Mouse (Mus musculus) left cerebral cortex, postnatal 10 days (tissue): Measurements from ENCODE around the gene Gpr182. TPM values are rescaled to one million over a fixed set of nuclear protein-coding genes. Genes with fewer than 3 reads are reported as not detected.

Source experiments
- DNase-seq, 2 experiments: peaks; one replicate each; pipeline ENCODE4 v3.0.0; 2021 to 2022; ENCODE audit warnings: low spot score in 2 of 2, mixed read lengths in 1 of 2; ENCODE audit errors: extremely low spot score in 1 of 2
- intact Hi-C: fragments of 180-260 bp; cut with DNase I; formaldehyde crosslinking; loops from one replicate; pipeline ENCODE4 v1.15.1; 2025
- total RNA-seq, 2 experiments: library from RNA; stranded (reverse); gene quantifications; 2 replicates each; pipeline ENCODE4 v1.2.3; 2021

The Gpr182 gene
- total RNA-seq, 2 experiments from 2014 or later = 1.3 to 1.6 TPM

DNA sequence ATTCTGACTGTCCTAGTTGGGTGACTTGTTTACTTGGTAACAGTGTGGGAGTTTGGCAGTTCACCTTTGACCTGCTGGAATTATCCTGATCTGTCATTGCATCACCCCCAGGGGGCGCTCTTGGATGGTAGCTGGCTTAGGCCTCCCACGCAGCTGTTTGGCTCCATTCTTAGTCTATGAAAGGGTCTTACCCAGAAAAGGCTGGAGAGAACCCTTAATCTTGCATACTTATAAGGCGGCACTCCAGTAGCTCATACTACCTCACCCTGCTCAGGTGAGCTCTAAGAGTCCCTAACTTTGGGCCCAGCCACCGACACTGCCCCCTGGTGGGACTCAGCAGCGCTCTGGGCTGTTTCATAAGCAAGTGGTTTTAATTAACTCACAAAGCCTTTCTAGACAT is 6.9 kb downstream of the Gpr182 start:
- DNase-seq = peak in 1 of 2 experiments; percentile 69
- intact Hi-C loops = loop anchor here (5.0 kb wide), 1 partner anchor 193 kb away; no protein-coding TSS in a partner anchor

DNA sequence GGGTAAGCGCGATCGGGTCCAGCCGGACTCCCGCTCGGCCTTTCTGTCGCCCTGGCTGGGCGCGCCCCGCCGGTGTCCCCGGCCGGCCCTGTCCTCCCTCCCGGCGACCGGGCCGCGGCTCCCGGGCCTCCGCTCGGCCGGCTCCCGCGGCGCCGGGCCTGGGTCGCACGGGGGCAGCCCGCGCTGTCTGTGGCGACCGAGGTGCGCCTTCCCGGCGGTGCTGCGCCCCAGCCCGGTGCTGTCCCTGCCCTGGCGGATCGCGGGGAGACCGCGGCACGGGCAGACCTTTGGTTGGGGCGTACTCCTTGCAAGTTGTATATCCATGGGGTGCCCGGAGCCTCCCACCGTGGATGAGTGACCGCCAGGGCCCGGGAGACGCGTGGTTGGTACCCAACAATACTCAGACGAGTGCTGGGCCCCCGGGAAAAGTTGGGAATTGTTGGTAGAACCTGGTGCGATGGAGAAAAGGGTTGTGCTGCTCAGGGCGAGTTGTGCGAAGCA is 11.8 kb downstream of the Gpr182 start:
- intact Hi-C loops = loop anchor here (5.0 to 10.0 kb wide), 2 partner anchors 268 to 445 kb away; partner anchors contain the start of genes Hsd17b6 and Rbms2
- peak in 1 of 2 experiments; percentile 45 for DNase-seq

DNA sequence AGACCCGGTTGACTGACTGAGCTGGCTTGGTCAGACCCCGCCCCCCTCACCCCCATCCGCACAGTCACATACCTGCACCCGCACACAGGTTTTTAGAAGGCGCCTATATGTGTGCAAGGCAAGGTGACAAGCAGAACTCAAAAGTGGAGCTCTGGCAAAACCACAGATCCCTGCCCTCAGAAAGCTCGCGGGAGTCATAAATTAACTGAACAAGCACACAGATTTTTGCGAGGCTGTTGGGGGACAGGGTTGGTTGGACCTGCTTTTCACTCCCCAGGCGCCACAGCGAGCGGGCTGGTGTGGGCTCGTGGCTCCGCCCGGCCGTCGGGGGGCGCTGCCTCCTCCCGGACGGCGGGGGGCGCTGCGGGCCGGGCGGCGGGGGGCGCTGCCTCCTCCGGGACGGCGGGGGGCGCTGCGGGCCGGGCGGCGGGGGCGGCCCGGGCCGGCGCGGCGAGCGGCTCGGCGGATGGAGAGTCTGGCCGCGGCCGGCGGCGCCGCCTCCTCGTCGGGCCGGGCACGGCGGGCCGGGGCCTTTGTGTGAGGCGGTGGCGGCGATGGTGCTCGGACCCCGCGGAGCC is 12.4 kb downstream of the Gpr182 start, which contains the start of gene Zbtb39:
TSS of gene Zbtb39 (plus strand) at position 456 of the 578 bp plus-strand sequence.
- intact Hi-C loops = loop anchor here (5.0 to 10.0 kb wide), 2 partner anchors 268 to 446 kb away; partner anchors contain the start of genes Hsd17b6 and Rbms2
- DNase-seq = peak; percentile 36 to 91

DNA sequence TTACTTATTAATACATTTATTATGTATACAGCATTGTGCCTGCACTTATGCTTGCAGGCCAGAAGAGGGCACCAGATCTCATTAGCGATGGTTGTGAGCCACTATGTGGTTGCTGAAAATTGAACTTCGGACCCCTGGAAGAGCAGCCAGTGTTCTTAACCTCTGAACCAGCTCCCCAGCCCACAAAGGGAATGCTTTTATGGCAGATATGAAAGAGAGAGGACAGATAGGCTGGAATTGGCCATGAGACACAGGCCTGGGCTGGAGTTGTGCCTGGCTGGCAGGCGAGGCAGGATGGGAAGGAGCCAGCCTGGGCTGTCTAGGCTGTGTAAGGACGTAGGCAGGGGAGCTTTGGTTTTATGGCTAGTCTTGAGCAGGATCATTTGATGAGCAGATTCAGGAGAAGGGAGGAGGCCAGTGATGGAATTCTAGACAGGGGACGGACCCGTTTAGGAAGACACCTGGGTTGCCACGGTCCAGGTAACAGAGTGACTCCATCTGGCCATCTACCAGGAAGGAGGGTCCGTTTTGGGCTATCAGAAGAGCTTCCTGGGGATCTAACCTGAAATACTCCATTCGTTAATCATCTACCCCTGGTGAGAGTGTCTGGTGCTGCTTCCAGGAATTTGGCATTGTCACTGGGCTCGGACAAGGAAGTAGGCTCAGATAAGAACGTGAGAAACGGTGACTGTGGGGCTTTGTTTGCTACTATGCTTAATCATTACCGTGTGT is 13.2 kb downstream of the Gpr182 start:
- intact Hi-C loops = loop anchor here (5.0 to 10.0 kb wide), 2 partner anchors 269 to 446 kb away; partner anchors contain the start of genes Hsd17b6 and Rbms2
- no peak for DNase-seq

DNA sequence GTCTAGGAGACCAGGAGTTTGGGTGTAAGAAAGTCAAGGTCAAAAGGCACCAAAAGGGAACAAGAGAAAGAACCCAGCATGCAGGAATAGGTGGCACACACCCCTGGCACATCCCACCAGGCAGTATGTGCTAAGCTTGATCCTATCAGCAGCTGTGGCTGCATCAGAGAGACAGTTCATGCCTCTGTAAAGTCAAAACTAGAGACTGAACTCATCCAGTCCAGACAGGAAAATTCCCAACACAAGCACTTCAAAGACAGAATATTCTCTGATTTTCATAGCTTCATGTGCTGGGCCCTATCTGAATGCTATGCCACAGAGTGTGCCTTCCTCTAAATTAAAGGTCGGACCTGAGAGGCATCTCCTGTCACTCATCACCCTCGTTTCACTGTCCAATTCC is 14.0 kb downstream of the Gpr182 start:
- DNase-seq = no peak
- intact Hi-C loops = loop anchor here (5.0 to 10.0 kb wide), 2 partner anchors 270 to 447 kb away; partner anchors contain the start of genes Hsd17b6 and Rbms2

DNA sequence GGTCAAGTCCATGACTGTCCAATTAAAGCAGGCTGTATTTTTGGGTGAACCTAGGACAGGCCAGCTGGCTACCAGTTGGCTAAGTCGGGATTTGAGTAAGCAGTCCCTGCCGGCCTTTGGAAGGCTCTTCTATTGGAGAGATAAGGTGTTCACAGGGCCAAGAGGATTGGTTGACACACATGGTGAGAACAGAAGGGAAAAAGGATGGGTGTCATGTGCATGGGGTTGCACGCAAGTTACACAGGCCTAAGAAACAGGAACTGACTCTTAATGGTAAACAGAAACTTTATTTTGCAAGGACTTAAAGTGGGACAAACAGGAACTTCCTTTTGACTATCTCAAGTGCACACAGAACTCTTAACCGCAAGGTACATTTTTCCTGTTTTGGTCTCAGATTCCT is 14.6 kb downstream of the Gpr182 start:
- no peak for DNase-seq
- intact Hi-C loops = loop anchor here (5.0 to 10.0 kb wide), 2 partner anchors 270 to 448 kb away; partner anchors contain the start of genes Hsd17b6 and Rbms2

DNA sequence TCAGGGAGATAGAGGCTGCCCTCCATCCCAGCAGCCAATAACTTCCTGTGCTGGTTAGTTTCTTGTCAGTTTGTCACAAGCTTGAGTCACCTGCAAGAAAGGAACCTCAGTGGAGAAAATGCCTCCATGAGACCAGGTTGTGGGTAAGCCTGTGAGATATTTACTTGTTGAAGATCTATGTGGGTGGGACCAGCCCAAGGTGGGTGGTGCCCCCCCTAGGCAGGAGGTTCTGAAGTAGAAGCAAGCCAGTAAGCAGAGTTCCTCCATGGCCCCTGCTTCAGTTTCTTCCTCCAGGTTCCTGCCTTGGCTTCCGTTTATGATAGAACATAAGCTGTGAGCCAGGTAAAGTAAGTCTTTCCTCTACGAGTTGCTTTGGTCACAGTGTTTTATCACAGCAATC is 15.3 kb downstream of the Gpr182 start:
- intact Hi-C loops = loop anchor here (5.0 to 10.0 kb wide), 2 partner anchors 271 to 449 kb away; partner anchors contain the start of genes Hsd17b6 and Rbms2

DNA sequence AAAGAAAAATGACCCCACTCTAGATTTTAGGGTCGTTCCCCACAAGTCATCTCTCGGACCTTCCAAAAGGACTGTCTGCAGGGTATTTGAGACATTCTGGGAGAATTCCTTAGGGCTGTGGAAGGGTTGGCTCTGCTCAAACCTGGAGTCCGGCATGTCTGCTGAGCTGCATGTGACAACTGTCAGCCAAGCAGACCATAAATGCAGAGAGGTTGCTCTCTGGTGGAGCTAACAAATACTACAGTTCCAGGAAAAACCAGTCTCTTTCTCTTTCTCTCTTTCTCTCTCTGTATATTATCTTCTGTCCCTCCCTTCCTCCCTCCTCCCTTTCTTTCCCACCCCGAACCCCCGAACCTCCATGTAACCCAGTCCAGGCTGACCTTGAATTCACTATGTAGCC is 17.1 kb downstream of the Gpr182 start:
- intact Hi-C loops = loop anchor here (2.0 to 10.0 kb wide), 3 partner anchors 37 to 450 kb away; partner anchors contain the start of gene Rbms2
- DNase-seq = no peak

More for the DNA sequence above, 15.3 kb downstream of the Gpr182 start:
- no peak for DNase-seq

DNA sequence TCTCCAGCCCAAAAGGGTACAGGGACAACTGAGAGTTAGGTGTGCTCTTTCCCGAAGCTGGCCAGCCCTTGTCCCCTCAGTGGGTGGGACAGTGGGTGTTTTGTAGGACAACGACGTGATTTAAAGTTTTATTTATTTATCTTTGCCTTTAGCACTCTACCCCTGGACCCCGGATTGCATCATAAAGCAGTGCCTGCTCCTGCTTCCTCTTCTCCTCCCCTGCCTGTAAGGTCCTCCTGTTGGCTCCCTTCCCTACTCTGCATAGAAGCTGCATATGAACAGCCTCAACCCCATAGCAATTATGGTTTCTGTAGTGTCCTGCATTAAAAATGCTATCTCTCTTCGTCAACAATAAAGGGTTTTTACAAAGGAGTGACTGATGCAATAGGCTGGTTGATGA is 20.1 kb downstream of the Gpr182 start:
- DNase-seq = no peak
- intact Hi-C loops = loop anchor here (5.0 to 10.0 kb wide), 2 partner anchors 34 to 453 kb away; partner anchors contain the start of gene Rbms2

DNA sequence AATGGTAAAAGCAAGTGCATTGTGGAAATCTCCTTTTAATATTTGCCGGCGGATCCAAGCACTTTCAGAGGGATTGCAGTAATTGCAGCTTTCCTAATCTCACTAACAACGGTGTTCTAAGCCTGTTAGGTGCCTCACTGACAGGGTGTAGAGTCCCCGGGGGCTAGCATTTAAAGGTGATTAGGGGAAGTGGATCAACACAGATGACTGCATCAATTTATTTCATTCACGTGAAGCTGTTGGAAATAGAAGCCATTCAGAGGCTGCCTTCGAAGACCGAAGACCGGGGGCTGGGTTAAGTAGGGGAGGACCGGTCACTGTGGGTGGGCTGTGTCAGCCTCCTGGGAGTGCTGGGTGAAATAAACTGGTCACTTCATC is 20.6 kb downstream of the Gpr182 start:
- no peak for DNase-seq
- intact Hi-C loops = loop anchor here (5.0 to 10.0 kb wide), 2 partner anchors 34 to 454 kb away; partner anchors contain the start of gene Rbms2

DNA sequence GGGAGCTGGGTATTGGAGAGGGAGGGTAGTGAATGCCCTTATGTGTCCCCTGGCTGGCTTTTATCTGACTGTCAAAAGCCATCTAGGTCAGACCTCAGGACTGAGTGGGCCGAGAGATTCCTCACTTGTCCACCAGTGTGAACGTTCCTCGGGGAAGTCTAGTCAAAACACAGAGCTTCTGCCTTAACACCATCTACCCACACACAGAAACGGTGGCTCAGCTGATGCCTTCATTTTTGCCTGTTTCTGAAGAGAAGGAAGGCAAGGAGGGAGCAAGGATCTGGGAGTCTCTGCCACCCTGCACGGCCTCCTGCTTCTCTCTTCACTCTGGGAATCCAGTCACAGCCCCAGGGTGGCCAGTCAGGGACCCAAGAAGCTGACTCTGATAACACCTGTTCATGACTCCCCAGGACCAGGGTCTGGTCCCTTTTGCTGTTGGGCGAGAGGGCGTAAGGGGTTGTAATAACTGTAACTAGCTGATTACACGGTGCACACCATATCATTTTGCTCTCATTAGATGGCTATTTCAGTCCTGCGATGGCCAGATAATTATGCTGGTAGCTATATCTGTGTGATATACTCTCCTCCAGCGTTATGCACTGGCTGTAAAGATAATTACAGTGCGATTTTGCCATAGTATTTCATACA is 21.1 kb downstream of the Gpr182 start:
- intact Hi-C loops = loop anchor here (5.0 to 10.0 kb wide), 2 partner anchors 33 to 454 kb away; partner anchors contain the start of gene Rbms2
- no peak for DNase-seq

DNA sequence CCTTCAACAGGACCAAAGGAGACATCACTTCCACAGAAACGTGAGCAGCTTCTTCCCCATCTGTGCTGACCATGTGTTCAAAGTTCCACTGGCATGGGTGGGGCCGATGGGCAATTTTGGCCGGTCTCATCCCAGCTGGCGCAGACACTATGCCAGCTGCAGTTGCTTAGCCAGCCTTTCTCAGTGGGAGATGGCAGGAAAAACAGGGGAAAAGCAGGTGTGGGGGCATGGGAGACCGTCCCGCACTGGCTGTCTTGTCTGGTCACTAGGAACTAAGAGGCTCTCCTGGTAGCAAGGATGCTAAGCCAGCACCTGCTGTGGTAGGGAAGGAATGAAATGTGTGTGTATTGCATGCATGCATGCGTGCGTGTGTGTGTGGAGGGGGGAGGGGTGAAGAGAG is 23.1 kb downstream of the Gpr182 start:
- intact Hi-C loops = no loop called here
- DNase-seq = no peak

DNA sequence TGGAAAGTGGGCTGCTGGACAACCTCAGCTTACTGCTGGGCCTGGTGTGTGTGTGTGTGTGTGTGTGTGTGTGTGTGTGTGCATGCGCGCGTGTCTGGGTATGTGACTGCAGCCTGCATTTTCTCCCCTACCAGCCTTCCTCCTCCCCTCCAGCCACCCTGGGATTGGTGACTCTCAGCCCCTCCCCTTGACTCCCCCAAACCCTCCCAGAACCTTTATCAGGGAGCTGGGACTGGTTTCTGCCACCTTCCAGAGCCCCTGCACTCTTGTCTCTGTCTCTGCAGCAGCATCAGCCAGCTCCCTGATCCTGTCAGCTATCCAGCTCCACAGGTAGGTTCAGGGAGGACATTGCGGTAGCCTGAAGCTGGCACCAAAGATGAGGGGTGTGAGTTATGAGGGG is 26.4 kb downstream of the Gpr182 start:
- intact Hi-C loops = no loop called here
- DNase-seq = no peak

DNA sequence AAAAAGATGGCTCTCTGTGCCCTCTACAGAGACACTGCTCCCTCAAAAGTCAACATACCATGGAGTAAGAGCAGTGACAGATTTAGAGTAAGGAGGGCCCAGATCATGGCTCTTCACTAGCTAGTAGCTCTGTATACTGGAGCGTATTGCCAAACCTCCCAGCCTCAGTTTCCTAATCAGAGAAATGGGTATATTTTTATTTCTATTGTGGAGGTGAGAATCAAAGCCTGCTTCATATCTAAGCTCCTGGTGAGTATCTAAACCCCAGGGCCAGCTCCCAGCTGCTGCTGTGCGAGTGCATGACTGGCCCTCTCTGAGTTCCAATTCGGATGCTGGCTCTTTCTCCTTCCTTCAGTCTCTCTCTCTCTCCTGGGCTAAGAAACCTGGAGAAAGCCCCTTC is 27.4 kb downstream of the Gpr182 start, which contains the start of gene Tac2:
TSS of gene Tac2 (plus strand) at position 301 of the 400 bp plus-strand sequence.
- no peak for DNase-seq
- intact Hi-C loops = no loop called here

DNA sequence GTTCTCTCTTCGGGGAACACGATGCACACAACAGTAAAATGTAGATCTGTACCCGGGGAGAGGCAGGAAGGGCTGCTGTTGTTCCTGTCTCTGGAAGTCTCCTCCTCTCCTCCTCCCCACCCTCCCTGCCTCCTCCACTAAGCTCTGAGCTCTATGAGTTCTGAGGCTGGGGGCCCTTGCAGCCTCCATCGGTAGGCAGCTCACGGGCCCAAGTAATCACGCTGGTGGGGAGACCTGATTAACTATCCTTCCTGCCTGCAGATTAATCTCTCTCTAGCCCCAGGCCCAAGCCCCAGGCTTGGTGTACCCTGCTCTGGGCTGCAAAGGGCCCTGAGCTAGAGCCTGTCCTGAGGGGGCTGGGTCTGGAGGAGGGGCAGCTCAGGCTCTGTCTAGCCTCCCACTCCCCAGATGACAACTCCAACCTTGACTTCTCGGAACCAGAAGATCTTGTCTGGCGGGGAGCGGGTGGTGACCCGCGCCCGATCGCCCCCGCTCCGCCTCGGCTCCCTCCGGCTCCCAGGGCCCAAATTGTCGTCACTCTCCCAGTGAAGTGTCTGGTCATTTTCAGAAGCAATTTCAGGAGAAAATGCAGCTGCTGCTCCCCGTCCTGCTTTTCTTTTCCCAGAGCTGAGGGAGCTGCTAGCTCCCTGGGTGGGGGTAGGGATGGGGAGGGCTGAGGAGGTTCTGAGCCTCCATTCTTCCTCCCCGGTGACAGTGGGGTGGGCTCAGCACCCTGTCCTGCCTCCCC is 29.7 kb downstream of the Gpr182 start:
- intact Hi-C loops = no loop called here
- no peak for DNase-seq

DNA sequence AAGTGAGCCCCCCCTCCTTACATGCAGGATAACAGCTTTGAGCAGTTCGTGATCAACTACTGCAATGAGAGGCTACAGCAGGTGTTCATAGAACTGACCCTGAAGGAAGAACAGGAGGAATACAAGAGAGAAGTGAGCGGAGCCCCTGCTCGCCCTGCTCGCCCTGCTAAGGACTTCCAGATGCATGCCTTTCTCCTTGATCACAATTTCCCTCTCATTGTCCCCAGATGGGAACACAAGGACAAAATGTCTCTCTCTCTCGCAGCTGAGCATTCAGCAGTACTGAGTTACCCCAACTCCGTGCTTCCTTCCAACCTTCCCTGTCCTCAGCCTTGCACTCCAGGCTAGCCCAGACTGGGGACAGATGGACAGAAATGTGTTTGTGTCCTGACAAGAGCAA is 38.8 kb downstream of the Gpr182 start:
- intact Hi-C loops = no loop called here

DNA sequence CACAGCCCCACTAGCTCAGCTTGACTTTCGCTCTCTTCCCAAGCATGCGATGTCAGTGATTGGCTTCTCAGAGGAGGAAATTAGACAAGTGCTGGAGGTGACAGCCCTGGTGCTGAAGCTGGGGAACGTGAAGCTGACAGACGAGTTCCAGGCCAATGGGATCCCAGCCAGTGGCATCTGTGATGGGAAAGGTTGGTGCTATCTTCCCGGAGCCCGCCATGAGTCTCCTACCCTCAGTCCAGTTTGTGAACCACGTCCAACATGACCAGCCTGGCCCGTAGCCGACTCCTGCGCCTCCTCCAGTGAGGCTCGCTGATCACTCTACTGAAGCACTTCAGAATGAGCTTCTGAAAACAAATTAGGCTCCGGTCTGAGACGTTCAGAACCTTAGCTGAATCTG is 41.2 kb downstream of the Gpr182 start:
- DNase-seq = no peak
- intact Hi-C loops = no loop called here

More for the DNA sequence above, 38.8 kb downstream of the Gpr182 start:
- DNase-seq = no peak

DNA sequence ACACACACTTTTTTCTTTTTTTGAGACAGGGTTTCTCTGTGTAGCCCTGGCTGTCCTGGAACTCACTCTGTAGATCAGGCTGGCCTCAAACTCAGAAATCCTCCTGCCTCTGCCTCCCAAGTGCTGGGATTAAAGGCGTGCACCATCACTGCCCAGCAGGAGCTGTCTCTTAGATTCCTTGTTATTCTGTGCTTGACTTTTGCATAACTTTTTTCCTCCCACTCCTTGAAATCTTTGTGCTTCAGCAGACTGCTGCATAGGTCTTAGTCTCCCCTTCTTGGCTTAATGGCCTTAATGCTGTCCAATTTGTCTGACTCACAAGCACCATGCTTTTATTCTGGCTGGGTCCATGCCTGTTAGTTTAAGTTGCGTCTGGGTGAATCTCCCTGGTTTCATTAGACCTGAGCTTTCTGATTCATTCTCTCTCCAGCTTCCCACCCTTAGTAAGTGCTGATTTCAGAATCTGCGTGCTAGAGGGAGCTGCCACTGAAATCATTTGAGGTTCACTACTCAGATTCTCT is 42.6 kb downstream of the Gpr182 start:
- DNase-seq = no peak
- intact Hi-C loops = no loop called here
